Mouse (Mus musculus) embryonic facial prominence, embryonic 13.5 days (tissue): ENCODE measurements around the gene Pigl. TPM values are rescaled to one million over a fixed set of nuclear protein-coding genes. Genes with fewer than 3 reads are reported as not detected.
A peak's percentile ranks its signal among the peaks of the same experiment; 100 is the strongest.

Source experiments
- ATAC-seq: fragments of 200-750 bp; cut with Nextera tagmentation; 2 replicates; pipeline ENCODE4 v1.8.0; 2017; ENCODE audit warnings: low read depth; ENCODE audit not compliant: insufficient number of reproducible peaks, insufficient read depth, low FRiP score, low TSS enrichment
- H3K27ac ChIP-seq: fragments of 300-500 bp; sonication (generic); 2 replicates; pipeline ENCODE4 v1.5.1; 2015; ENCODE audit warnings: moderate library complexity, mild to moderate bottlenecking, inconsistent platforms
- H3K27me3 ChIP-seq: fragments of 300-500 bp; sonication (generic); 2 replicates; pipeline ENCODE4 v1.6.1; 2015; ENCODE audit warnings: mild to moderate bottlenecking, inconsistent platforms
- H3K36me3 ChIP-seq: fragments of 300-500 bp; sonication (generic); 2 replicates; pipeline ENCODE4 v1.6.1; 2015; ENCODE audit warnings: mild to moderate bottlenecking, inconsistent platforms
- H3K4me1 ChIP-seq: fragments of 300-500 bp; sonication (generic); 2 replicates; pipeline ENCODE4 v1.6.1; 2015; ENCODE audit warnings: inconsistent platforms
- H3K4me2 ChIP-seq: fragments of 300-500 bp; sonication (generic); 2 replicates; pipeline ENCODE4 v1.6.1; 2015; ENCODE audit warnings: moderate library complexity, mild to moderate bottlenecking, inconsistent platforms
- H3K4me3 ChIP-seq: fragments of 300-500 bp; sonication (generic); 2 replicates; pipeline ENCODE4 v1.5.1; 2015; ENCODE audit warnings: mild to moderate bottlenecking, inconsistent platforms
- H3K9ac ChIP-seq: fragments of 300-500 bp; sonication (generic); 2 replicates; pipeline ENCODE4 v1.6.1; 2015; ENCODE audit warnings: mild to moderate bottlenecking, inconsistent platforms
- H3K9me3 ChIP-seq: fragments of 300-500 bp; sonication (generic); 2 replicates; pipeline ENCODE4 v1.6.1; 2016; ENCODE audit warnings: inconsistent platforms
- WGBS: fragments of 180-500 bp; shearing (Covaris S2); methylation state at CpG from one replicate; pipeline ENCODE4 v1.1.7; 2015; ENCODE audit warnings: mixed read lengths; 5-methylcytosine and 5-hydroxymethylcytosine counted together
- polyA plus RNA-seq: library from polyadenylated mRNA; unstranded; fragments of >200 nt; fragmentation: Nextera tagmentation; extraction: Ambion mirVana; gene quantifications from 2 replicates; pipeline ENCODE4 v1.2.1, GENCODE M21; 2015

Gene Pigl
- polyA plus RNA-seq, 1 experiment from 2014 or later, result 9.6 TPM

- 31% methylated on average over 43 of the region's 43 CpGs for whole genome bisulfite sequencing
- ATAC-seq, result no peak
- no peaks in the 10 kb centered on the region for H3K27me3 ChIP-seq
- no peaks in the 10 kb centered on the region for H3K9me3 ChIP-seq
- peak overlapping the region; percentile 40 for H3K4me3 ChIP-seq
- no peak overlapping the region for H3K27ac ChIP-seq
- H3K4me1 ChIP-seq, result peaks cover 12% of the 10 kb centered on the region
- peaks cover under 1% of the 10 kb centered on the region; the same call in 1 of the 2 replicates for H3K36me3 ChIP-seq
- peak overlapping the region; percentile 63 for H3K4me2 ChIP-seq
- H3K9ac ChIP-seq, result 0 out of 2 replicates have a peak overlapping the region, but pooled peaks have one; percentile 36
Observed at GRCm38 (mm10) chr11:62560463-62561016, 102.3 kb downstream of the Pigl start.

- H3K27ac ChIP-seq, result no peak overlapping the region
- no peaks in the 10 kb centered on the region for H3K36me3 ChIP-seq
- no peaks in the 10 kb centered on the region for H3K9me3 ChIP-seq
- H3K4me3 ChIP-seq, result no peak overlapping the region
- WGBS, result 80% methylated on average over 2 of the region's 2 CpGs
- H3K9ac ChIP-seq, result no peak overlapping the region
- no peaks in the 10 kb centered on the region for H3K27me3 ChIP-seq
- peaks cover 5% of the 10 kb centered on the region for H3K4me1 ChIP-seq
- ATAC-seq, result no peak
- H3K4me2 ChIP-seq, result no peak overlapping the region
Observed at GRCm38 (mm10) chr11:62563590-62563989, 105.3 kb downstream of the Pigl start.

Other genes with a start within 250 kb of the Pigl start
- gene Adora2b, start 209.5 kb upstream of the Pigl start, polyA plus RNA-seq, result 14.3 and 17.2 TPM in 2 replicates
- gene Zswim7, start 177.1 kb upstream of the Pigl start, polyA plus RNA-seq, result 27.0 and 29.9 TPM in 2 replicates
- gene Ttc19, start 177.0 kb upstream of the Pigl start, polyA plus RNA-seq, result 29.1 and 30.3 TPM in 2 replicates
- gene Ncor1, start 81 bp downstream of the Pigl start, polyA plus RNA-seq, result 161 and 181 TPM in 2 replicates
- gene Cenpv, start 80.8 kb downstream of the Pigl start, polyA plus RNA-seq, result 35.9 and 41.1 TPM in 2 replicates
- gene Ubb, start 92.7 kb downstream of the Pigl start, polyA plus RNA-seq, result 3,261 and 3,547 TPM in 2 replicates
- 3.0 and 3.5 TPM in 2 replicates for gene Trpv2, start 116.0 kb downstream of the Pigl start, polyA plus RNA-seq
- 14.0 and 18.4 TPM in 2 replicates for gene Lrrc75a, start 190.1 kb downstream of the Pigl start, polyA plus RNA-seq
- gene Mmgt2, start 190.2 kb downstream of the Pigl start, polyA plus RNA-seq, result 60.4 and 64.0 TPM in 2 replicates